Mouse (Mus musculus): ENCODE measurements around the gene Cblb. TPM values are rescaled to one million over a fixed set of nuclear protein-coding genes. Genes with fewer than 3 reads are reported as not detected.
A peak's percentile ranks its signal among the peaks of the same experiment; 100 is the strongest.

Cblb gene
- total RNA-seq, 2 experiments from 2014 or later = 12.8 to 14.1 TPM

- peak; percentile 25 for DNase-seq (ENCODE audit: low spot score)
Measured at GRCm38 (mm10) chr16:52194040-52194439, 163.0 kb downstream of the Cblb start.

GRCm38 (mm10) chr16:52194866-52195265, 163.8 kb downstream of the Cblb start:
- DNase-seq (ENCODE audit: low spot score) = peak; percentile 47

- DNase-seq (ENCODE audit: low spot score) = no peak
Measured at GRCm38 (mm10) chr16:52200107-52200506, 169.1 kb downstream of the Cblb start.

- DNase-seq (ENCODE audit: low spot score) = no peak
Measured at GRCm38 (mm10) chr16:52210844-52211606, 180.0 kb downstream of the Cblb start.

- no peak for DNase-seq (ENCODE audit: low spot score)
Measured at GRCm38 (mm10) chr16:52219069-52219468, 188.0 kb downstream of the Cblb start.

GRCm38 (mm10) chr16:52222896-52223295, 191.9 kb downstream of the Cblb start:
- no peak for DNase-seq (ENCODE audit: low spot score)

GRCm38 (mm10) chr16:52229446-52229845, 198.4 kb downstream of the Cblb start:
- DNase-seq (ENCODE audit: low spot score) = no peak

GRCm38 (mm10) chr16:52229930-52230329, 198.9 kb downstream of the Cblb start:
- no peak for DNase-seq (ENCODE audit: low spot score)

- DNase-seq (ENCODE audit: low spot score) = no peak
Measured at GRCm38 (mm10) chr16:52242144-52242543, 211.1 kb downstream of the Cblb start.

GRCm38 (mm10) chr16:52243421-52243973, 212.5 kb downstream of the Cblb start:
- DNase-seq (ENCODE audit: low spot score) = no peak

GRCm38 (mm10) chr16:52250196-52250595, 219.2 kb downstream of the Cblb start:
- no peak for DNase-seq (ENCODE audit: low spot score)

- no peak for DNase-seq (ENCODE audit: low spot score)
Measured at GRCm38 (mm10) chr16:52250935-52251334, 219.9 kb downstream of the Cblb start.

Measured in gastrocnemius, adult 18-20 months (tissue).